Mouse (Mus musculus) liver, embryonic 13.5 days (tissue): ENCODE measurements around the gene Mknk2. TPM values are rescaled to one million over a fixed set of nuclear protein-coding genes. Genes with fewer than 3 reads are reported as not detected.

Experiments
- ATAC-seq: fragments of 200-750 bp; cut with Nextera tagmentation; 2 replicates; pipeline ENCODE4 v1.8.0; 2017; ENCODE audit warnings: low read depth, mild to moderate bottlenecking, moderate number of reproducible peaks, moderate library complexity
- DNase-seq: peaks from one replicate; pipeline ENCODE4 v3.0.0; 2022
- H3K27ac ChIP-seq: fragments of 300-500 bp; sonication (generic); 2 replicates; pipeline ENCODE4 v1.5.1; 2015; ENCODE audit warnings: moderate library complexity, mild to moderate bottlenecking, inconsistent platforms
- H3K27me3 ChIP-seq: fragments of 300-500 bp; sonication (generic); 2 replicates; pipeline ENCODE4 v1.6.1; 2015; ENCODE audit warnings: mild to moderate bottlenecking, inconsistent platforms
- H3K36me3 ChIP-seq: fragments of 300-500 bp; sonication (generic); 2 replicates; pipeline ENCODE4 v1.6.1; 2015; ENCODE audit warnings: mild to moderate bottlenecking, inconsistent platforms
- H3K4me1 ChIP-seq: fragments of 300-500 bp; sonication (generic); replicated peaks from 2 replicates; pipeline ENCODE4 v1.6.1; 2015; ENCODE audit warnings: inconsistent platforms
- H3K4me2 ChIP-seq: fragments of 300-500 bp; sonication (generic); 2 replicates; pipeline ENCODE4 v1.6.1; 2015; ENCODE audit warnings: inconsistent platforms, mild to moderate bottlenecking, moderate library complexity
- H3K4me3 ChIP-seq: fragments of 300-500 bp; sonication (generic); replicated peaks from 2 replicates; pipeline ENCODE4 v1.5.1; 2015; ENCODE audit warnings: mild to moderate bottlenecking, inconsistent platforms
- H3K9ac ChIP-seq: fragments of 300-500 bp; sonication (generic); 2 replicates; pipeline ENCODE4 v1.6.1; 2015; ENCODE audit warnings: mild to moderate bottlenecking, inconsistent platforms
- H3K9me3 ChIP-seq: fragments of 300-500 bp; sonication (generic); replicated peaks from 2 replicates; pipeline ENCODE4 v1.6.1; 2016; ENCODE audit warnings: inconsistent platforms
- WGBS: fragments of 180-500 bp; shearing (Covaris S2); methylation state at CpG from one replicate; pipeline ENCODE4 v1.1.7; 2015; ENCODE audit not compliant: insufficient replicate concordance; 5-methylcytosine and 5-hydroxymethylcytosine counted together
- polyA plus RNA-seq: library from polyadenylated mRNA; unstranded; fragments of >200 nt; fragmentation: Nextera tagmentation; extraction: Ambion mirVana; gene quantifications from 2 replicates; pipeline ENCODE4 v1.2.1, GENCODE M21; 2015

Mknk2 gene
- polyA plus RNA-seq, 1 experiment from 2014 or later, result 73.8 TPM

DNA sequence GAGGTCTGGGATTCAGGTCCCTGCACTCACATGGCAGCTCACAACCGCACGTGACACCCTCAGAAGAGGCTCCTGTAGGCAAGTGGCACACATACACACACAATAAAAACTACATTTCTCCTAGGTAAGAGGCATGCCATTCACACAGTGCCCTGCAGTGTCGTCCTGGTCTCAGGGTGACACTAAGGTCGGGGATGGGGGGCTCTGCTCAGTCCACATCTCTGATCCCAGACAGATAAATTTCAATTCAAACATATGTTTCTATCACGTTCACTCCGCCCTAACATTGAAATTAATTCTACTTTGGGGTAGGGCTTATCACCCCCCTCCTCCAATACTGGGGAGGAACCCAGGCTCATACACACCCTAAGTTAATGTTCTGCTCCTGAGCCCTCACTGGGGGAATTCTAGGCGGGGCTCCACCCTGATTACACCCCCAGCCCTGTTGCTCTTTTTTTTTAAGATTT, 22.2 kb upstream of the Mknk2 start:
- 41% methylated on average over 7 of the region's 7 CpGs for WGBS
- no peak for ATAC-seq
- DNase-seq, result no peak
- Histone ChIP-seq H3K27ac (peak overlapping the region; percentile 93), H3K4me1 (peaks cover 91% of the 10 kb centered on the region), H3K4me3 (peak overlapping the region; percentile 70), H3K4me2 (peak overlapping the region; percentile 90), H3K27me3 (no peaks in the 10 kb centered on the region), H3K36me3 (peaks cover 11% of the 10 kb centered on the region; the same call in 1 of the 2 replicates), H3K9me3 (no peaks in the 10 kb centered on the region), H3K9ac (peak overlapping the region; percentile 76)

DNA sequence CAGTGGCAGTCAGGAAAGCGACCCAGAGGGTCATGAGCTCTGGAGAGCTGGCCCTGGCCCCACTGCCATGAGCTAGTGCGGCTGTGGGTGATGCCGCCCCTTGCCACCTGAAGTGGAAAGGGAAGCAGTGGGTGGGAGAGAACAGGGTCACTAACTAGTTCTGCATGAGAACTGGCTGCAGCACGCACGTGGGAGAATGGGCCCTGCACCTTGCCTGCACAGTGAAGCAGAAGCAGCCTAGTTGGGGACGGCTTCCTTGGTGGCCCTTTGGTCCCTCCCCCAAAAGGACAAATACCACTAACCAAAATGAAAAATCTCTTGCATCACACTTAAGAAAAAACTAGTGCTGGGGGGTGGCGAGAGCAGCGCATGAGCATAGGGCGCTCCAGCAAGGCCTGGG, 20.7 kb upstream of the Mknk2 start:
- no peak for DNase-seq
- 70% methylated on average over 9 of the region's 9 CpGs for WGBS
- Histone ChIP-seq H3K4me1 (peaks cover 91% of the 10 kb centered on the region), H3K4me3 (peak overlapping the region; percentile 37), H3K36me3 (peaks cover 24% of the 10 kb centered on the region), H3K27me3 (no peaks in the 10 kb centered on the region), H3K27ac (peak overlapping the region; percentile 93), H3K9me3 (no peaks in the 10 kb centered on the region), H3K4me2 (peak overlapping the region; percentile 69), H3K9ac (peak overlapping the region; percentile 76)
- no peak for ATAC-seq

DNA sequence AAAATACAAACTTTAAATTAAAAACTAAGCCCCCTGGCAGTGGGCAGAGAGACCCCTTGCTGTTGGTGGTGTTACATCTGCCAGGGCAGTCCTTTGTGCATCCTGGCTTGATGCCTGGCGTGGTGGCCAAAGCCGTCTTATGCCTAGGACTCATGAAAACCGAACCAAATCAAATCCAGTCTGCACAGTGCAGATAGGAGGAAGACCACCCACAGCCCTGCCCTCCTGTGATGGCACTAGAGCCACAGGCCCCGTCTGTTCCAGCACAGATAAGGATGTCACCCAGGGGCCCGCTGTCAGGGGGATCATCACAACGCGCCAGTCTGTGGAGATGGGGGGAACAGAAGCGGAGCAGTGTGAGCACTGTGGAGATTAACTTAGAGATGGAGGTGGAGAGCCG, 19.9 kb upstream of the Mknk2 start:
- ATAC-seq (peak; percentile 71), DNase-seq (peak; percentile 92)
- Histone ChIP-seq H3K4me3 (peak overlapping the region; percentile 37), H3K27me3 (no peaks in the 10 kb centered on the region), H3K36me3 (peaks cover 27% of the 10 kb centered on the region), H3K9me3 (no peaks in the 10 kb centered on the region), H3K4me1 (peaks cover 91% of the 10 kb centered on the region), H3K4me2 (peak overlapping the region; percentile 69), H3K27ac (peak overlapping the region; percentile 93), H3K9ac (peak overlapping the region; percentile 76)
- 15% methylated on average over 9 of the region's 9 CpGs for WGBS

- peaks cover 27% of the 10 kb centered on the region for H3K36me3 ChIP-seq
- peak overlapping the region; percentile 69 for H3K4me2 ChIP-seq
- peaks cover 92% of the 10 kb centered on the region for H3K4me1 ChIP-seq
- no peaks in the 10 kb centered on the region for H3K9me3 ChIP-seq
- peak overlapping the region; percentile 76 for H3K9ac ChIP-seq
- H3K27ac ChIP-seq, result peak overlapping the region; percentile 93
- ATAC-seq, result no peak
- H3K4me3 ChIP-seq, result peak overlapping the region; percentile 37
- WGBS, result 61% methylated on average over 8 of the region's 8 CpGs
- H3K27me3 ChIP-seq, result no peaks in the 10 kb centered on the region
- DNase-seq, result no peak
These were observed 19.5 kb upstream of the Mknk2 start for GRCm38 (mm10) chr10:80697393-80697787.

DNA sequence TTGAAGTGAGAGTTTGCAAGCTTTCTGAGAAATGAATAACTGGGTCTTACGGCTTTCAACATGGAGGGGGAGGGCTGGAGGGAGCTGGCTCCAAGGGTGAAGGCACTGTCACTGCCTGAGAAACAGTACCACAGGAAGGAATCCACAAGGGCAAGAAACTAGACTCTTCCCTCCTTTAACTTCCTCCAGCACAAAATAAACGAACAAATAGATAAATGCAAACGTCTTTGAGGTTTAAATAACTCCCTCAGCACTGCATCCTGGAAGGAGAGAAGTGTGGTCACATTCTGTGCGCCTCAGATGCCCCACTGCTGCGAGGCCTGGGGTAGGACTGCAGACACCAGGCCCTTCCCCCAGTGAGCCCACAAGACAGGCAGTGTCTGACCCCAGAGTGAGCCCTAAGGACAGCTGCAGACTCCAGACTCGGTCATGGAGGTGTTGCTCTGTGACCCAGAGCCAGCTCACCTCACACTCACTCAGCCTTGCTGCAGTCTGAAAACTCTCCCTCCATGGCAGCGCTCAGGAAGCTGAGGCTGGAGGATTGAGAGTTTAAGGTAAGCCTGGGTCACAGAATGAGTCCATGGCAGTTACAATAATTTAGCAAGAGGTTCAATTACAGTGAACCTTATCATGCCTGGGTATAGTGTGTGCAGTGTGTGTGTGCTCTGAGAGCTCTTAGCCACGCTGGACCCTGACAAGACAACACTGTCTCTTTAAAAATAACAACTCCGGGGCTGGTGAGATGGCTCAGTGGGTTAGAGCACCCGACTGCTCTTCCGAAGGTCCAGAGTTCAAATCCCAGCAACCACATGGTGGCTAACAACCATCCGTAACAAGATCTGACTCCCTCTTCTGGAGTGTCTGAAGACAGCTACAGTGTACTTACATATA, 18.8 kb upstream of the Mknk2 start:
- Histone ChIP-seq H3K27me3 (no peaks in the 10 kb centered on the region), H3K9me3 (no peaks in the 10 kb centered on the region), H3K4me3 (no peak overlapping the region), H3K9ac (peak overlapping the region; percentile 48), H3K4me2 (peak overlapping the region; percentile 69), H3K4me1 (peaks cover 99% of the 10 kb centered on the region), H3K27ac (peak overlapping the region; percentile 83), H3K36me3 (peaks cover 28% of the 10 kb centered on the region)
- WGBS, result 32% methylated on average over 12 of the region's 12 CpGs
- no peak for ATAC-seq
- no peak for DNase-seq

DNA sequence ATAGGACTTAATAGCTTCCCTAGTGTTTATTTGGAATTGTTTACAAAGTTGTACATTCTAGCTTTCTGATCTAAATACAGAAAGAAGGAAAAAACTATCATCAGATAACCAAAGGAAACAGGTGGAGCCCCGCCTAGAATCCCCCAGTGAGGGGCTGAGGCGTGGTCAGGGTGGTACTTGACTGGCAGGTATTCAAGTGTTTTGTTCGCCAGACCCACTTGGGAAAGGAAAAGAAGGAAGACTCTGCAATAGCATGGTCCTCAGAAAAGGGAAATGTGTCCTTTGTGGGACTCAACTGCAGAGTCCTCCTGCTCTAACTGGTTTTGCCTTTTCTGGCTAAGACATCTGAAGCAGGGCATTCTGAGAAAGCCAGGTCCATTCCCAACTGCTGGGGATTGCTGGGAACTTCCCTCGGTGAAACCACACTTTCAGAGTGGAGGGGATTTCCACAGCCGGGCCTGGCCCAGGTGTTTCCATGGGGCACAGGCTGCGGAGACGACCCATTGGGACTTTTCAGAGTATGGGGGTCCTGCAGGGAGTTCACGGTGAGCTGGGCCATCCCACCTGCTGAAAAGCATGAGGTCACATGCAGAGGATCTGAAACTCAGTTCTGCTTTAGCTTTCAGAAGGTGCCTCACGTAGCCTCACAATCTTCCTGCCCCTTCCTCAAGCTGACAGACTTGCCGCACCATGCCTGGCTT, 18.0 kb upstream of the Mknk2 start:
- Histone ChIP-seq H3K9ac (peak overlapping the region; percentile 48), H3K27ac (peak overlapping the region; percentile 83), H3K36me3 (peaks cover 36% of the 10 kb centered on the region), H3K4me2 (peak overlapping the region; percentile 69), H3K4me1 (peaks cover 96% of the 10 kb centered on the region), H3K27me3 (no peaks in the 10 kb centered on the region), H3K9me3 (no peaks in the 10 kb centered on the region), H3K4me3 (no peak overlapping the region)
- WGBS, result 41% methylated on average over 10 of the region's 10 CpGs
- no peak for DNase-seq
- no peak for ATAC-seq

GRCm38 (mm10) chr10:80695186-80695585, 17.3 kb upstream of the Mknk2 start:
- Histone ChIP-seq H3K9ac (peak overlapping the region; percentile 48), H3K9me3 (no peaks in the 10 kb centered on the region), H3K4me2 (peak overlapping the region; percentile 25), H3K27ac (peak overlapping the region; percentile 83), H3K27me3 (no peaks in the 10 kb centered on the region), H3K4me1 (peaks cover 88% of the 10 kb centered on the region), H3K36me3 (peaks cover 44% of the 10 kb centered on the region), H3K4me3 (no peak overlapping the region)
- ATAC-seq (peak; percentile 17), DNase-seq (peak; percentile 56)
- WGBS, result 10% methylated on average over 2 of the region's 2 CpGs

GRCm38 (mm10) chr10:80694159-80694938, 16.4 kb upstream of the Mknk2 start:
- 86% methylated on average over 13 of the region's 13 CpGs for WGBS
- Histone ChIP-seq H3K27ac (peak overlapping the region; percentile 83), H3K36me3 (peaks cover 52% of the 10 kb centered on the region), H3K4me2 (peak overlapping the region; percentile 25; the same call in 1 of the 2 replicates), H3K9me3 (no peaks in the 10 kb centered on the region), H3K9ac (peak overlapping the region; percentile 48), H3K27me3 (no peaks in the 10 kb centered on the region), H3K4me1 (peaks cover 80% of the 10 kb centered on the region), H3K4me3 (no peak overlapping the region)
- no peak for ATAC-seq
- no peak for DNase-seq

- Histone ChIP-seq H3K4me2 (no peak overlapping the region), H3K9me3 (no peaks in the 10 kb centered on the region), H3K27me3 (no peaks in the 10 kb centered on the region), H3K36me3 (peaks cover 53% of the 10 kb centered on the region), H3K9ac (peak overlapping the region; percentile 18; the same call in 1 of the 2 replicates), H3K27ac (peak overlapping the region; percentile 83), H3K4me1 (peaks cover 72% of the 10 kb centered on the region), H3K4me3 (no peak overlapping the region)
- WGBS, result 75% methylated on average over 12 of the region's 12 CpGs
- DNase-seq (no peak), ATAC-seq (no peak)
These were observed 15.6 kb upstream of the Mknk2 start for GRCm38 (mm10) chr10:80693401-80694045.

GRCm38 (mm10) chr10:80692249-80693165, 14.6 kb upstream of the Mknk2 start:
- Histone ChIP-seq H3K4me3 (no peak overlapping the region), H3K27me3 (no peaks in the 10 kb centered on the region), H3K4me2 (0 out of 2 replicates have a peak overlapping the region, but pooled peaks have one; percentile 2), H3K4me1 (peaks cover 62% of the 10 kb centered on the region), H3K9ac (peak overlapping the region; percentile 20; the same call in 1 of the 2 replicates), H3K27ac (peak overlapping the region; percentile 65), H3K9me3 (no peaks in the 10 kb centered on the region), H3K36me3 (peaks cover 54% of the 10 kb centered on the region)
- no peak for ATAC-seq
- no peak for DNase-seq
- 50% methylated on average over 14 of the region's 14 CpGs for WGBS
